Mouse (Mus musculus) T-helper 17 cell (primary cell): ENCODE data around the gene Fam45a.
"Not testable (repeated sequence)": the region's sequence is repeated elsewhere in the genome, so short reads cannot be mapped to it uniquely, and the experiment has no call there.

Experiments used
- in situ Hi-C, 2 experiments: fragments of 300-600 bp; cut with MboI, MseI; formaldehyde crosslinking; loops; 1 replicate in 1 of 2; 2 replicates in 1 of 2; pipeline ENCODE4 v1.15.1; 2025; ENCODE audit warnings: high pct_unique_total_duplicates in 2 of 2

Gene Fam45a

GRCm38 (mm10) chr19:60843324-60843723 lies 31.9 kb downstream of the Fam45a start:
- in situ Hi-C loops: loop anchor here in 1 of 2 experiments (5.0 kb wide), 1 partner anchor 239 kb away; no protein-coding TSS in a partner anchor

GRCm38 (mm10) chr19:60845731-60846130 lies 34.3 kb downstream of the Fam45a start:
- in situ Hi-C loops: no loop called here

GRCm38 (mm10) chr19:60860868-60861700 lies 49.7 kb downstream of the Fam45a start, which contains the start of gene Sfxn4:
Sfxn4 (minus strand) TSS chr19:60861479.
- in situ Hi-C loops: loop anchor here in 1 of 2 experiments (5.0 kb wide), 1 partner anchor 59 kb away; no protein-coding TSS in a partner anchor

- in situ Hi-C loops: not testable (repeated sequence)
Measured at GRCm38 (mm10) chr19:60866169-60866568, 54.8 kb downstream of the Fam45a start.

GRCm38 (mm10) chr19:60870489-60870888 lies 59.1 kb downstream of the Fam45a start:
- in situ Hi-C loops: no loop called here

- in situ Hi-C loops: no loop called here
Measured at GRCm38 (mm10) chr19:60871366-60871765, 60.0 kb downstream of the Fam45a start.

GRCm38 (mm10) chr19:60872272-60872671 lies 60.9 kb downstream of the Fam45a start:
- in situ Hi-C loops: no loop called here

- in situ Hi-C loops: no loop called here
Measured at GRCm38 (mm10) chr19:60873501-60873900, 62.1 kb downstream of the Fam45a start.

GRCm38 (mm10) chr19:60874064-60874694 lies 62.8 kb downstream of the Fam45a start, which contains the start of gene Prdx3:
Prdx3 (minus strand) TSS chr19:60874556.
- in situ Hi-C loops: no loop called here

GRCm38 (mm10) chr19:60883129-60883528 lies 71.7 kb downstream of the Fam45a start:
- in situ Hi-C loops: loop anchor here in 1 of 2 experiments (25.0 kb wide), 1 partner anchor 321 kb away; no protein-coding TSS in a partner anchor
